Mouse (Mus musculus) right cerebral cortex, adult 2 months (tissue): ENCODE measurements around the gene Fubp3.
"Not testable (repeated sequence)": the region's sequence is repeated elsewhere in the genome, so short reads cannot be mapped to it uniquely, and the experiment has no call there.

Experiments used
- DNase-seq, 2 experiments: peaks; one replicate each; pipeline ENCODE4 v3.0.0; 2021 to 2022; ENCODE audit warnings: low spot score in 2 of 2

Fubp3 gene

GRCm38 (mm10) chr2:31572051-31572914 lies at the start of gene Fubp3:
Gene Fubp3 (plus strand): TSS chr2:31572651.
- DNase-seq: peak; percentile 84 to 91

- no peak for DNase-seq
These were observed 47.8 kb upstream of the Fubp3 start for GRCm38 (mm10) chr2:31524641-31525040.

GRCm38 (mm10) chr2:31525778-31526177 lies 46.7 kb upstream of the Fubp3 start:
- DNase-seq: no peak

GRCm38 (mm10) chr2:31530201-31530600 lies 42.2 kb upstream of the Fubp3 start:
- no peak for DNase-seq

- no peak for DNase-seq
These were observed 35.4 kb upstream of the Fubp3 start for GRCm38 (mm10) chr2:31537054-31537453.

GRCm38 (mm10) chr2:31538745-31539144 lies 33.7 kb upstream of the Fubp3 start:
- DNase-seq: no peak

GRCm38 (mm10) chr2:31541581-31541980 lies 30.9 kb upstream of the Fubp3 start:
- no peak for DNase-seq

GRCm38 (mm10) chr2:31547726-31548125 lies 24.7 kb upstream of the Fubp3 start:
- DNase-seq: no peak

GRCm38 (mm10) chr2:31550503-31550902 lies 21.9 kb upstream of the Fubp3 start:
- DNase-seq: no peak

GRCm38 (mm10) chr2:31551351-31551750 lies 21.1 kb upstream of the Fubp3 start:
- DNase-seq: not testable (repeated sequence)

GRCm38 (mm10) chr2:31551971-31552370 lies 20.5 kb upstream of the Fubp3 start:
- DNase-seq: peak in 1 of 2 experiments; percentile 14

- DNase-seq: no peak
These were observed 17.8 kb upstream of the Fubp3 start for GRCm38 (mm10) chr2:31554619-31555018.

GRCm38 (mm10) chr2:31572915-31573635 lies 624 bp downstream of the Fubp3 start:
- peak; percentile 39 to 53 for DNase-seq

- DNase-seq: no peak
These were observed 9.2 kb downstream of the Fubp3 start for GRCm38 (mm10) chr2:31581617-31582016.

- DNase-seq: no peak
These were observed 19.5 kb downstream of the Fubp3 start for GRCm38 (mm10) chr2:31591799-31592484.

GRCm38 (mm10) chr2:31607555-31607954 lies 35.1 kb downstream of the Fubp3 start:
- DNase-seq: no peak

- DNase-seq: no peak
These were observed 37.4 kb downstream of the Fubp3 start for GRCm38 (mm10) chr2:31609859-31610261.

- DNase-seq: no peak
These were observed 38.5 kb downstream of the Fubp3 start for GRCm38 (mm10) chr2:31610922-31611321.

- no peak for DNase-seq
These were observed 38.9 kb downstream of the Fubp3 start for GRCm38 (mm10) chr2:31611400-31611799.

- no peak for DNase-seq
These were observed 40.2 kb downstream of the Fubp3 start for GRCm38 (mm10) chr2:31612627-31613026.

GRCm38 (mm10) chr2:31613781-31614180 lies 41.3 kb downstream of the Fubp3 start:
- no peak for DNase-seq

- DNase-seq: no peak
These were observed 46.2 kb downstream of the Fubp3 start for GRCm38 (mm10) chr2:31618484-31619161.
